Mouse (Mus musculus) cerebellum, adult 2 months (tissue): ENCODE results near the gene Capn15. TPM values are rescaled to one million over a fixed set of nuclear protein-coding genes. Genes with fewer than 3 reads are reported as not detected.

Experiments used
- DNase-seq, 2 experiments: peaks; one replicate each; pipeline ENCODE4 v3.0.0; 2021
- H3K27ac ChIP-seq: fragments of 200-500 bp; 2 replicates; pipeline ENCODE4 v1.5.1; 2012; ENCODE audit warnings: low read length, control low read depth, inconsistent platforms; ENCODE audit not compliant: insufficient read depth
- H3K27me3 ChIP-seq: fragments of 200-500 bp; 2 replicates; pipeline ENCODE4 v1.6.1; 2012; ENCODE audit warnings: inconsistent platforms, mild to moderate bottlenecking, low read length, moderate library complexity; ENCODE audit not compliant: control insufficient read depth, insufficient read depth
- H3K4me1 ChIP-seq: fragments of 200-500 bp; 2 replicates; pipeline ENCODE4 v1.6.1; 2011; ENCODE audit warnings: low read length; ENCODE audit not compliant: control insufficient read depth, insufficient read depth
- H3K4me3 ChIP-seq: fragments of 200-500 bp; replicated peaks from 2 replicates; pipeline ENCODE3; 2011; ENCODE audit warnings: mild to moderate bottlenecking, low read depth, low read length, control low read depth; ENCODE audit not compliant: insufficient read depth
- CTCF ChIP-seq: fragments of 200-500 bp; IDR thresholded peaks from 2 replicates; pipeline ENCODE4 v1.5.1; 2011; ENCODE audit warnings: low read depth, mild to moderate bottlenecking, control low read depth, low read length, moderate library complexity, borderline replicate concordance; ENCODE audit not compliant: insufficient read depth
- POLR2A ChIP-seq: fragments of 200-500 bp; IDR thresholded peaks from 2 replicates; pipeline ENCODE4 v1.6.1; 2011; ENCODE audit warnings: low read length, control low read depth, borderline replicate concordance; ENCODE audit not compliant: insufficient read depth
- WGBS: fragments of 180-500 bp; shearing (Covaris S2); methylation state at CpG from one replicate; pipeline ENCODE4 v1.1.7; 2018; 5-methylcytosine and 5-hydroxymethylcytosine counted together
- polyA plus RNA-seq: library from polyadenylated mRNA; depleted of rRNA; stranded (reverse); fragments of >200 nt; gene quantifications from 2 replicates; pipeline ENCODE4 v1.2.3, GENCODE M21; 2012

Capn15 gene
- polyA plus RNA-seq, 1 experiment, result 88.7 TPM

DNA sequence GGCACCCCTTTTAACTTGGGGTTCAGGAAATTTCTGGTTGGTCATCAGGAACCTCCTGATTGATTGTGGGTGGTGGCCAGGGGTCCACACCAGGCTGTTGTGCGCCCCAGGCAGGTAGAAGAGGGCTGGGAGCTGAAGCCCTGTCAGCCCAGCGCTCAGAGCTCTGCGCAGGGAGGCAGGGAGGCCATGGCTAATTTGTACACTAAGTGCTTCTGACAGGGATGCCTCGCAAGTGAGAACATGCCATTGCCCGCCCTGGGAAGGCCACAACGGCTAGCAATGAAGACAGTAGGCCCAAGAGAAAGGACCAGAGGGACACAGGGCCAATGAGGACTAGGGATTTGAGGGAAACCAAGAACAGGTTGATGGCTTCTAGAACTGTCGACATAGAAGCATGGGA lies 29.0 kb downstream of the Capn15 start:
- peak in 1 of 2 experiments; percentile 51 for DNase-seq
- Histone ChIP-seq H3K4me3 (no peak overlapping the region), H3K4me1 (peaks cover 74% of the 10 kb centered on the region), H3K27me3 (no peaks in the 10 kb centered on the region), H3K27ac (peak overlapping the region; percentile 68)
- TF ChIP-seq CTCF (no peak), POLR2A (no peak)
- WGBS, result 26% methylated on average over 7 of the region's 7 CpGs

GRCm38 (mm10) chr17:25956201-25956600 lies 29.4 kb downstream of the Capn15 start:
- no peak overlapping the region for H3K4me3 ChIP-seq
- peak overlapping the region; percentile 68 for H3K27ac ChIP-seq
- H3K4me1 ChIP-seq, result peaks cover 74% of the 10 kb centered on the region
- WGBS, result 11% methylated on average over 7 of the region's 7 CpGs
- TF ChIP-seq CTCF (no peak), POLR2A (0 out of 2 replicates have a peak, but pooled peaks have one; percentile 16)
- H3K27me3 ChIP-seq, result no peaks in the 10 kb centered on the region
- DNase-seq, result peak; percentile 84 to 93

GRCm38 (mm10) chr17:25955736-25956135 lies 29.9 kb downstream of the Capn15 start:
- 11% methylated on average over 3 of the region's 3 CpGs for WGBS
- H3K4me3 ChIP-seq, result no peak overlapping the region
- peaks cover 74% of the 10 kb centered on the region for H3K4me1 ChIP-seq
- H3K27ac ChIP-seq, result peak overlapping the region; percentile 68
- DNase-seq, result no peak
- no peaks in the 10 kb centered on the region for H3K27me3 ChIP-seq
- no peak for TF ChIP-seq CTCF
- no peak for TF ChIP-seq POLR2A

GRCm38 (mm10) chr17:25954671-25955070 lies 30.9 kb downstream of the Capn15 start:
- peaks cover 72% of the 10 kb centered on the region for H3K4me1 ChIP-seq
- WGBS, result 93% methylated on average over 2 of the region's 2 CpGs
- H3K27ac ChIP-seq, result no peak overlapping the region
- no peak overlapping the region for H3K4me3 ChIP-seq
- H3K27me3 ChIP-seq, result no peaks in the 10 kb centered on the region
- no peak for DNase-seq
- TF ChIP-seq CTCF (no peak), POLR2A (no peak)

GRCm38 (mm10) chr17:25953161-25953560 lies 32.4 kb downstream of the Capn15 start:
- Histone ChIP-seq H3K4me3 (no peak overlapping the region), H3K27me3 (no peaks in the 10 kb centered on the region), H3K4me1 (peaks cover 59% of the 10 kb centered on the region), H3K27ac (peak overlapping the region; percentile 52)
- no peak for TF ChIP-seq CTCF
- peak; percentile 41; the same call in 1 of the 2 replicates for TF ChIP-seq POLR2A
- WGBS, result 21% methylated on average over 5 of the region's 5 CpGs
- peak; percentile 72 to 80 for DNase-seq

GRCm38 (mm10) chr17:25951803-25952623 lies 33.6 kb downstream of the Capn15 start, which contains the start of gene A930017K11Rik:
Gene A930017K11Rik, minus strand, starts transcription at chr17:25952565.
- 2% methylated on average over 57 of the region's 58 CpGs for WGBS
- peak within 1 kb of the TSS; percentile 52 for H3K27ac ChIP-seq
- 0 out of 2 replicates have a peak, but pooled peaks have one; percentile 34 for TF ChIP-seq POLR2A
- no peak for TF ChIP-seq CTCF

GRCm38 (mm10) chr17:25951225-25951802 lies 34.3 kb downstream of the Capn15 start:
- Histone ChIP-seq H3K4me3 (peak overlapping the region; percentile 77), H3K4me1 (peaks cover 41% of the 10 kb centered on the region), H3K27me3 (no peaks in the 10 kb centered on the region), H3K27ac (peak overlapping the region; percentile 52)
- DNase-seq, result peak in 1 of 2 experiments; percentile 65
- no peak for TF ChIP-seq CTCF
- TF ChIP-seq POLR2A, result no peak
- 2% methylated on average over 33 of the region's 33 CpGs for WGBS

More at GRCm38 (mm10) chr17:25951803-25952623, 33.6 kb downstream of the Capn15 start, which contains the start of gene A930017K11Rik:
- Histone ChIP-seq H3K4me1 (peaks cover 48% of the 10 kb centered on the region), H3K4me3 (peak within 1 kb of the TSS; percentile 77), H3K27me3 (no peaks in the 10 kb centered on the region)
- DNase-seq, result peak; percentile 54 to 61
